Comparison of ENCODE assay signal across 10 mouse cellular contexts in the genomic region with DNA sequence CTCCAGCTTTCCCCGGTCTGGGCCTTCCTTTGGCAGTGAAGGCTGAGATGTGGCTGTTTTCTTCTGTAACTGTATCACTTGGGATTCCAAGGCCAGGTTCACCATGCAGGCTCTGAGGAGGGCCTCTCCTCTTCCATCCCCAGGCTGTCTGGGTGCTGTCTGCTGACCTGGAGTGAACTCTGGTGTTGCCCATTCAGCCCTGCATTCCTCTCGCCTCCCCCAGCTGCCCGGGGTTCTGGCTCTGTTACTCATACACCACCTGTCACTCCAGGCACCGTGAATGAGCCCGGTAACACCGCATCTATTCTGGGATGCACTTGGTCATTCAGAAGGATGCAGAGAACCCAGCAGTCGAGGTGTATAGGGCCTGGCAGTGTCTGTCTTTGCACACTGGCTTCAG. TPM values are rescaled to one million over a fixed set of nuclear protein-coding genes. Genes with fewer than 3 reads are reported as not detected.
DNase-seq lines count a peak whose midpoint lies in the region; ATAC-seq and TF ChIP-seq lines count a peak whose summit lies in the region.
"Had no signal": no experiment of that assay in that cellular context is flagged by ENCODE, and none has a peak within 500 bp of the region (broad histone marks: within the 10 kb centered on the region; RNA-seq: fewer than 3 reads in every experiment).

No protein-coding gene starts in this region.

- H3K4me3 ChIP-seq in forebrain, embryonic 15.5 days: no peak overlapping the region
- no peak overlapping the region for H3K4me3 ChIP-seq in forebrain, embryonic 11.5 days (ENCODE audit: low read depth, low read length)
- no peak overlapping the region for H3K4me3 ChIP-seq in kidney, embryonic 16.5 days (ENCODE audit: low read length)
- H3K4me3 ChIP-seq in midbrain, postnatal 0 days (ENCODE audit: low read depth, low read length): no peak overlapping the region
- H3K4me3 ChIP-seq: erythroblast, embryonic 14.5 days; liver, embryonic 15.5 days had no signal

- 0 out of 2 replicates have a peak, but pooled peaks have one; percentile 41 for ATAC-seq in forebrain, embryonic 15.5 days (replicated peaks)
- ATAC-seq in forebrain, embryonic 11.5 days (replicated peaks; ENCODE audit: low FRiP score): no peak
- peak; percentile 57; the same call in 1 of the 2 replicates for ATAC-seq in kidney, embryonic 16.5 days (ENCODE audit: low FRiP score, low TSS enrichment)
- ATAC-seq in midbrain, postnatal 0 days (ENCODE audit: low FRiP score): no peak

- WGBS in forebrain, embryonic 15.5 days: 44% methylated on average over 7 of the region's 7 CpGs
- WGBS in forebrain, embryonic 11.5 days: 66% methylated on average over 7 of the region's 7 CpGs
- WGBS in kidney, embryonic 16.5 days: 33% methylated on average over 7 of the region's 7 CpGs
- WGBS in midbrain, postnatal 0 days: 50% methylated on average over 7 of the region's 7 CpGs

- H3K27ac ChIP-seq in forebrain, embryonic 15.5 days (replicated peaks): no peak overlapping the region
- H3K27ac ChIP-seq in forebrain, embryonic 11.5 days (ENCODE audit: low read depth, low read length): no peak overlapping the region
- no peak overlapping the region for H3K27ac ChIP-seq in kidney, embryonic 16.5 days (ENCODE audit: low read length)
- no peak overlapping the region for H3K27ac ChIP-seq in midbrain, postnatal 0 days (ENCODE audit: low read depth, low read length)
- H3K27ac ChIP-seq: liver, embryonic 15.5 days had no signal

- no peak overlapping the region for H3K4me2 ChIP-seq in forebrain, embryonic 15.5 days (replicated peaks)
- no peak overlapping the region for H3K4me2 ChIP-seq in forebrain, embryonic 11.5 days (ENCODE audit: low read depth, low read length, severe bottlenecking)
- H3K4me2 ChIP-seq in kidney, embryonic 16.5 days (replicated peaks; ENCODE audit: low read depth, low read length): no peak overlapping the region
- no peak overlapping the region for H3K4me2 ChIP-seq in midbrain, postnatal 0 days (ENCODE audit: low read depth, low read length, poor library complexity, severe bottlenecking)
- H3K4me2 ChIP-seq: liver, embryonic 15.5 days had no signal

- no peak for DNase-seq in forebrain, embryonic 11.5 days (ENCODE audit: low spot score)
- DNase-seq in 3T3-L1 (ENCODE audit: low read depth, low spot score): peak; percentile 49
- peak; percentile 58 to 76 for DNase-seq in cerebellum, postnatal 10 days
- no peak for DNase-seq in left cerebral cortex, postnatal 14 days (ENCODE audit: low spot score in 2 of 2)
- DNase-seq in midbrain, postnatal 0 days (ENCODE audit: low spot score): no peak
- no peak for DNase-seq in adrenal gland, adult 2 months

- H3K9ac ChIP-seq in forebrain, embryonic 15.5 days (replicated peaks): no peak overlapping the region
- no peak overlapping the region for H3K9ac ChIP-seq in forebrain, embryonic 11.5 days (ENCODE audit: low read length)
- no peak overlapping the region for H3K9ac ChIP-seq in kidney, embryonic 16.5 days (replicated peaks; ENCODE audit: low read length)
- H3K9ac ChIP-seq in midbrain, postnatal 0 days (replicated peaks; ENCODE audit: low read length, poor library complexity, severe bottlenecking): no peak overlapping the region
- H3K9ac ChIP-seq: liver, embryonic 15.5 days had no signal

- no peaks in the 10 kb centered on the region for H3K27me3 ChIP-seq in forebrain, embryonic 15.5 days
- no peaks in the 10 kb centered on the region for H3K27me3 ChIP-seq in forebrain, embryonic 11.5 days (ENCODE audit: control insufficient read depth, insufficient read depth, low read length)
- no peaks in the 10 kb centered on the region for H3K27me3 ChIP-seq in kidney, embryonic 16.5 days (ENCODE audit: insufficient read depth, low read length)
- H3K27me3 ChIP-seq in midbrain, postnatal 0 days (ENCODE audit: insufficient read depth, low read length): no peaks in the 10 kb centered on the region
- H3K27me3 ChIP-seq: liver, embryonic 15.5 days had no signal

- H3K36me3 ChIP-seq in forebrain, embryonic 15.5 days: no peaks in the 10 kb centered on the region
- H3K36me3 ChIP-seq in forebrain, embryonic 11.5 days (ENCODE audit: control insufficient read depth, insufficient read depth, low read length): no peaks in the 10 kb centered on the region
- no peaks in the 10 kb centered on the region for H3K36me3 ChIP-seq in kidney, embryonic 16.5 days (ENCODE audit: insufficient read depth, low read length)
- no peaks in the 10 kb centered on the region for H3K36me3 ChIP-seq in midbrain, postnatal 0 days (ENCODE audit: insufficient read depth, low read length)
- H3K36me3 ChIP-seq: liver, embryonic 15.5 days had no signal

- no peak for TF ChIP-seq CTCF in midbrain, postnatal 0 days (IDR thresholded peaks at IDR 0.05)

- intact Hi-C loops in left cerebral cortex, postnatal 14 days (cut with DNase I): no loop called here

- peaks cover 62% of the 10 kb centered on the region for H3K4me1 ChIP-seq in forebrain, embryonic 15.5 days
- 0 out of 2 replicates have a peak, but pooled peaks cover 4% of the 10 kb centered on the region for H3K4me1 ChIP-seq in forebrain, embryonic 11.5 days (replicated peaks; ENCODE audit: control insufficient read depth, insufficient read depth, low read length)
- H3K4me1 ChIP-seq in kidney, embryonic 16.5 days (ENCODE audit: insufficient read depth, low read length): peaks cover 38% of the 10 kb centered on the region
- no peaks in the 10 kb centered on the region for H3K4me1 ChIP-seq in midbrain, postnatal 0 days (ENCODE audit: insufficient read depth, low read length)

- no peaks in the 10 kb centered on the region for H3K9me3 ChIP-seq in forebrain, embryonic 15.5 days
- no peaks in the 10 kb centered on the region for H3K9me3 ChIP-seq in forebrain, embryonic 11.5 days (ENCODE audit: control insufficient read depth, low read length)
- no peaks in the 10 kb centered on the region for H3K9me3 ChIP-seq in kidney, embryonic 16.5 days (ENCODE audit: low read length)
- no peaks in the 10 kb centered on the region for H3K9me3 ChIP-seq in midbrain, postnatal 0 days (ENCODE audit: low read length)
- H3K9me3 ChIP-seq: liver, embryonic 15.5 days had no signal

RNA-seq across cellular contexts. Expression of a gene that starts 38.4 kb away (rescaled TPM):
- polyA plus RNA-seq in forebrain, embryonic 15.5 days (2015; fragmentation: Nextera tagmentation; extraction: Ambion mirVana): 32.2 and 34.2 TPM in 2 replicates
- 105 and 121 TPM in 2 replicates for polyA plus RNA-seq in forebrain, embryonic 11.5 days (2014; fragmentation: Nextera tagmentation; extraction: Ambion mirVana)
- polyA plus RNA-seq in kidney, embryonic 16.5 days (2015; fragmentation: Nextera tagmentation; extraction: Ambion mirVana): 447 and 578 TPM in 2 replicates
- 10 to 100 TPM; 24.1 to 24.2 TPM for total RNA-seq in left cerebral cortex, postnatal 14 days (2021)
- total RNA-seq in midbrain, postnatal 0 days (2014; rRNA removed): 27.4 and 30.7 TPM in 2 replicates
- polyA plus RNA-seq in midbrain, postnatal 0 days (2015; fragmentation: Nextera tagmentation; extraction: Ambion mirVana): 33.8 and 38.4 TPM in 2 replicates
- 10 to 100 TPM; 74.9 to 85.2 TPM for total RNA-seq in adrenal gland, adult 2 months (2021)
- 44.0 and 48.0 TPM in 2 replicates for polyA plus RNA-seq in adrenal gland, adult 2 months (2012; rRNA removed)

Comparison
In these comparisons a context has a peak if more than half of its experiments do, and no peak if none do; other contexts are left out.
1. ATAC-seq: peak in forebrain, embryonic 15.5 days (single experiment) and kidney, embryonic 16.5 days (single experiment); none in forebrain, embryonic 11.5 days (single experiment) and midbrain, postnatal 0 days (single experiment).
2. DNase-seq: peak in 3T3-L1 (single experiment) and cerebellum, postnatal 10 days (2 of 2); none in forebrain, embryonic 11.5 days (single experiment), left cerebral cortex, postnatal 14 days (0 of 2), midbrain, postnatal 0 days (single experiment) and adrenal gland, adult 2 months (single experiment).